Mouse (Mus musculus) neural tube, embryonic 15.5 days (tissue): Measurements from ENCODE around the gene Zkscan4. TPM values are rescaled to one million over a fixed set of nuclear protein-coding genes. Genes with fewer than 3 reads are reported as not detected.
"Not testable (repeated sequence)": the region's sequence is repeated elsewhere in the genome, so short reads cannot be mapped to it uniquely, and the experiment has no call there.

Source experiments
- ATAC-seq: fragments of 200-750 bp; cut with Nextera tagmentation; 2 replicates; pipeline ENCODE4 v1.8.0; 2017; ENCODE audit warnings: mild to moderate bottlenecking, moderate TSS enrichment, moderate library complexity; ENCODE audit not compliant: low FRiP score
- H3K27ac ChIP-seq: fragments of 300-500 bp; sonication (generic); replicated peaks from 2 replicates; pipeline ENCODE4 v1.5.1; 2015; ENCODE audit warnings: mild to moderate bottlenecking, inconsistent platforms
- H3K27me3 ChIP-seq: fragments of 300-500 bp; sonication (generic); replicated peaks from 2 replicates; pipeline ENCODE4 v1.6.1; 2015; ENCODE audit warnings: inconsistent platforms
- H3K36me3 ChIP-seq: fragments of 300-500 bp; sonication (generic); 2 replicates; pipeline ENCODE4 v1.6.1; 2015; ENCODE audit warnings: inconsistent platforms
- H3K4me1 ChIP-seq: fragments of 300-500 bp; sonication (generic); 2 replicates; pipeline ENCODE4 v1.6.1; 2015; ENCODE audit warnings: inconsistent platforms
- H3K4me2 ChIP-seq: fragments of 300-500 bp; sonication (generic); 2 replicates; pipeline ENCODE4 v1.6.1; 2015; ENCODE audit warnings: inconsistent platforms, mild to moderate bottlenecking, moderate library complexity
- H3K4me3 ChIP-seq: fragments of 300-500 bp; sonication (generic); replicated peaks from 2 replicates; pipeline ENCODE4 v1.5.1; 2015; ENCODE audit warnings: mild to moderate bottlenecking, inconsistent platforms
- H3K9ac ChIP-seq: fragments of 300-500 bp; sonication (generic); replicated peaks from 2 replicates; pipeline ENCODE4 v1.6.1; 2015; ENCODE audit warnings: mild to moderate bottlenecking, inconsistent platforms
- H3K9me3 ChIP-seq: fragments of 300-500 bp; sonication (generic); replicated peaks from 2 replicates; pipeline ENCODE4 v1.6.1; 2016; ENCODE audit warnings: inconsistent platforms
- WGBS: fragments of 180-500 bp; shearing (Covaris S2); methylation state at CpG from one replicate; pipeline ENCODE4 v1.1.7; 2015; ENCODE audit warnings: mixed read lengths; 5-methylcytosine and 5-hydroxymethylcytosine counted together
- polyA plus RNA-seq: library from polyadenylated mRNA; unstranded; fragments of >200 nt; fragmentation: Nextera tagmentation; extraction: Ambion mirVana; gene quantifications from 2 replicates; pipeline ENCODE4 v1.2.1, GENCODE M21; 2015

Gene Zkscan4
- polyA plus RNA-seq: 8.7 and 10.0 TPM in 2 replicates

DNA sequence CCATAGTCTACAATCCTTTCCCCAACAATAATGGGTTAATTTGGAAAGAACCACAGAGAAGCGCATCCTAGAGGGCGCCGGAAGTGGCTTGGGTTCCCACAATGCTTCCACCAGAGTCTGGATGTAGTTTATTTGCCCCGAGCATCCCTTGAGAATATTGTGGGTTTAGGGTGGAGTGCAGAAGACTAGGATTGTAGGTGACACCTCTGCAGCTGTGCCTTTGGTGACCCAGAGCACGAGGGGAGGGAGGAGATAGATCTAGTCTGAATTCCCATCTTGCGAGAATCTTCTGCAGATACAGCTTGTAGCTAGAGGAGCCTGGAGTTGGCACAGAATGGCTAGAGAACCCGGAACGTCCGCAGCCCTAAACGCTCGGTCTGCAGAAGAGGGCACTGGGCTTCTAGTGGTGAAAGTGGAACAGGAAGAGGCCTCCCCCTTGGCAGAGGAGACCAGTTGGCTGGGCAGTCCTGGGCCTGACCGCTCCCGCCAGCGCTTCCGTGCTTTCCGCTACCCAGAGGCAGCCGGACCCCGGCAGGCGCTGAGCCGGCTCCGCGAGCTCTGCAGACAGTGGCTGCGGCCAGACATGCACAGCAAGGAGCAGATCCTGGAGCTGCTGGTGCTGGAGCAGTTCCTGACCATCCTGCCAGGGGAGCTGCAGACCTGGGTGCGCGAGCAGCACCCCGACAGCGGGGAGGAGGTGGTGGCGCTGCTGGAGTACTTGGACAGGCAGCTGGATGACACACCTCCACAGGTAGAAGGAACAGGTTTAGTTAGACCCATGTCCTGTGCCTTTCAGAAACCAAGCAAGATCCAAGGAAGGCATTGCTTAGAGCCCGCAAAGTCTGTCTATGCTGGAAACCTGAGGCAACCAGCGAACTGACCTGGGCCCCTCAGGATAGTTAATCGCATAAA, at the start of gene Zkscan4, which contains the start of gene Gm10065:
TSS of gene Zkscan4 (plus strand) at position 149 of the 912 bp plus-strand sequence.
TSS of gene Gm10065 (minus strand) at position 683 of the 912 bp plus-strand sequence.
- not testable (repeated sequence) for H3K27me3 ChIP-seq, H3K9me3 ChIP-seq, H3K36me3 ChIP-seq
- ATAC-seq: peak; percentile 95
- Histone ChIP-seq H3K9ac (peak within 1 kb of the TSS; percentile 67), H3K27ac (peak within 1 kb of the TSS; percentile 82), H3K4me1 (peaks cover 18% of the 10 kb centered on the region), H3K4me2 (peak within 1 kb of the TSS; percentile 64), H3K4me3 (peak within 1 kb of the TSS; percentile 55)
- WGBS: 3% methylated on average over 30 of the region's 31 CpGs

DNA sequence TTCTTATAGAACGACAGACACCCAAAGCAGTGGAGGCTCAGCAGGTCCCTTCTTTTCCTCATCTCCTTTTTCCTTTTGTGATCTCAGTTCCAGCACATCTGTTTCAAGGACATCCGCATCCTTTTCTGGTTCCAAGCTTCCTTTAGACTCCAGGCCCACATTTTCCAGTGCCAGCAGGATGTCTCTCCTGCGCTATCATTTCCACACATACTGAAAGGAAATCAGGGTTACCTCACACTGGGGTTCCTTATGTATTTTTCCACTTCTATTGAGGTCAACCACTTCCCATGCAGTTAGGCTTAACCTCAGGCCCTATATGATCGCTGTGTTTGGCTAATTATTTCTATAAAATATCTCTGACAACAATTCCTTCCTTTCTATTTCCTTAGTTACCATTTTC, 43.2 kb upstream of the Zkscan4 start:
- Histone ChIP-seq H3K9ac (no peak overlapping the region), H3K4me1 (peaks cover 8% of the 10 kb centered on the region), H3K4me2 (no peak overlapping the region), H3K4me3 (no peak overlapping the region), H3K36me3 (no peaks in the 10 kb centered on the region), H3K27me3 (no peaks in the 10 kb centered on the region), H3K27ac (no peak overlapping the region), H3K9me3 (no peaks in the 10 kb centered on the region)
- no peak for ATAC-seq
- WGBS: 90% methylated on average over 4 of the region's 4 CpGs

DNA sequence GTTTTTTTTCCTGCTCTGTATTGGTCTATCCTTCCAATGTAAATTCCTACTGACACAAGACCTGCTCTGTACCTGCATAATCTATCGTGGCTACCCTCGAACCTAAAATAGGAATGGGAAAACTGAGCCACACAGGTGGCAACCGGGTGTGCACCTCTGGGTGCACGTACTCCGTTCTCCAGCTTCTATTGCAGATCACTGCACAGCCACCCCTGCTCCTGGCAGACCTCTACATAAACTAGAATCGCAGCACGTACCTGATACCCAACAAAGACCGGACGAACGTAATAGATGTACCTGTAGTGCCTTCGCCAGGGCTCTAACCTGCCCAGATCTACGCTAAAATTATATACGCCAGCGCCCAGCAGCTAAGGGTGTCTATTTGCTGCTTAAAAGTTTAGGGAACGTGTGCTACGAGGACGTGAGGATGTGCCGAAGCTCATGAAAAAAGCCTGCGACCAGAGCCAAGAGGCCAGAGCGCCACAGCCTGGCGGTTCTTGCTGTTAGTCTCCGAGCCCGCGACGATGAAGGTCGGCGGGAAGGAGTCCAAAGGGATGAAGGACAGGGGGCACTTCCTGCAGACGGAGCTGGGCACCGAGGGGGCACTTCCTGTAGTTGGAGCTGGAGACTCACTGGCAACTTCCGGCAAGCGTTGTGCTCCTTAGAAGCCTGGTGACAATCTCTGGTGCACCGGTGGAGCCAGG, 38.1 kb upstream of the Zkscan4 start, which contains the start of gene Pgbd1:
TSS of gene Pgbd1 (minus strand) at position 556 of the 704 bp plus-strand sequence.
- peaks cover 31% of the 10 kb centered on the region for H3K36me3 ChIP-seq
- no peaks in the 10 kb centered on the region for H3K9me3 ChIP-seq
- no peaks in the 10 kb centered on the region for H3K27me3 ChIP-seq
- H3K4me3 ChIP-seq: peak within 1 kb of the TSS; percentile 62
- H3K4me2 ChIP-seq: peak within 1 kb of the TSS; percentile 78
- H3K9ac ChIP-seq: peak within 1 kb of the TSS; percentile 66
- peak within 1 kb of the TSS; percentile 83 for H3K27ac ChIP-seq
- H3K4me1 ChIP-seq: peaks cover 15% of the 10 kb centered on the region
- under 1% methylated on average over 32 of the region's 32 CpGs for WGBS
- peak; percentile 98 for ATAC-seq

DNA sequence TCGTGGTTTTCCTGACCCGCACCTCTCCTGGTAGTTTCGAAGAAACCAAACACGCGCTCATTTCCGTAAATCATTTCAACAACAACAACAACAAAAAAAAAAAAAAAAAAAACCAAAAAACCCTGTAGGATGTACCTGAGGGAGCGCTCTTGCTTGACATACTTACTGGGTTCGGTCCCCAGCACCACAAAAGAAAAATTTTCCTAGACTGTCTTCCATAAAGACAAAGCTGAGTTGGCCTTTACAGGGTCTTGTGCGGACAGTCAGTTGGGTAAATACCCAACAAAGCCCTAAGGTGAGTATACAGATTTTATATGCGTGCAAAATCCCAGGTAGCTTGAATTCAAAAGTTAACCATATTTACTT, 37.5 kb upstream of the Zkscan4 start:
- H3K9me3 ChIP-seq: no peaks in the 10 kb centered on the region
- H3K9ac ChIP-seq: peak overlapping the region; percentile 66
- H3K27ac ChIP-seq: peak overlapping the region; percentile 83
- H3K36me3 ChIP-seq: peaks cover 36% of the 10 kb centered on the region
- no peaks in the 10 kb centered on the region for H3K27me3 ChIP-seq
- H3K4me3 ChIP-seq: peak overlapping the region; percentile 62
- peaks cover 15% of the 10 kb centered on the region for H3K4me1 ChIP-seq
- H3K4me2 ChIP-seq: peak overlapping the region; percentile 78
- 16% methylated on average over 10 of the region's 10 CpGs for WGBS
- peak; percentile 36; the same call in 1 of the 2 replicates for ATAC-seq

DNA sequence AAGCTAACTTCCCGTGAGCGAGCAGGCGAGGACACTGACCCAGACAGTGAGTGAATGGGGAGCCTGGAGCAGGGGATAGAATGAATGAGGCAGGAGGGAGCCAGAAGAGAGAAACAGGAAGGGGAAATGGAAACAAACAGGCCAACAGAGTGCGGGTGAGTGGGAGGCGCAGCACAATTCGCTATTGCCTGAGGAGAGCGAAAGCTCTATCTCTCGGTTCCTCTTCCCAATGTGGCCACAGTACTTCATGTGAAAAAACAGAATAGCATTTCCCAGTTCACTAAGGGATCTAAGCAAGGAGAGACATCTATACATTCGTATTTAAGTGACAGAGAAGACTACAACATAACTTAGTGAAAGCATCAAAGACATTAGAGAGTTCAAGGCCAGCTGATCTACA, 31.9 kb upstream of the Zkscan4 start:
- Histone ChIP-seq H3K9ac (no peak overlapping the region), H3K36me3 (peaks cover 60% of the 10 kb centered on the region), H3K4me1 (peaks cover 8% of the 10 kb centered on the region), H3K4me3 (no peak overlapping the region), H3K9me3 (no peaks in the 10 kb centered on the region), H3K27ac (no peak overlapping the region), H3K27me3 (no peaks in the 10 kb centered on the region), H3K4me2 (no peak overlapping the region)
- 90% methylated on average over 9 of the region's 9 CpGs for WGBS
- ATAC-seq: no peak

DNA sequence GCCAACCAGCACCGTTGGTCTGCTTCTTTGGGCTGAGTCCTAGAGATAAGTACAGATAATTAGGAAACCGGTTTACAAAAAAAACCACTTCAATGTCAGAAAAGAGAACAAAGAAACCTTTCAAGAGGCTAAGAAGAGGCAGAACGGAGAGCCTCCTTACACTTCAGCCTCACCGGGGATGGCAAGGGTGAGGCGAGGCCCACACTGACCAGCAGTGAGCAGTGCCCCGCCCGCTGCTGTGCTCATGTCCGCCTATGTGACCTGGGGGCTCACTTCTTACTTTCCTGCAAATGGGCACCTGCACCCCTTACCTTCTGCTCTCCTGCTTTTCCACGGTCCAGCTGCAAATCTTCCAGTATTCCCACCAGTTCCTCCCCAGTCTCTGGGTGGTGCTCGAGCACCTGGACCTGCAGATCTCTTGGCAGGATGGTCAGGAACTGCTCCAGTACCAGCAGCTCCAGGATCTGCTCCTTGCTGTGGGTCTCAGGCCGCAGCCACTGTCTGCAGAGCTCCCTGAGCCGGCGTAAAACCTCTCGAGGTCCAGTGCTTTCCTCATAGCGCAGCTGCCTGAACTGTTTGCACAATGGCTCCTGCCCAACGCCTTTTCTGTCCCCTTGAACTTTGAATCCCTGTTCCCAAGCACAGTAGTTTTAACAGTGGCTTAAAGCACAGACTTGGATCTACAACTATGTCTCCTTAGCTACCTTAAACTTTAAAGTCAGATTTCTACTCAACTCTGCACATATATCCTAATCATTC, 30.7 kb upstream of the Zkscan4 start:
- H3K4me2 ChIP-seq: no peak overlapping the region
- peaks cover 20% of the 10 kb centered on the region for H3K4me1 ChIP-seq
- 84% methylated on average over 16 of the region's 16 CpGs for WGBS
- peaks cover 55% of the 10 kb centered on the region for H3K36me3 ChIP-seq
- no peaks in the 10 kb centered on the region for H3K9me3 ChIP-seq
- H3K4me3 ChIP-seq: no peak overlapping the region
- H3K27ac ChIP-seq: no peak overlapping the region
- no peak overlapping the region for H3K9ac ChIP-seq
- no peak for ATAC-seq
- no peaks in the 10 kb centered on the region for H3K27me3 ChIP-seq

DNA sequence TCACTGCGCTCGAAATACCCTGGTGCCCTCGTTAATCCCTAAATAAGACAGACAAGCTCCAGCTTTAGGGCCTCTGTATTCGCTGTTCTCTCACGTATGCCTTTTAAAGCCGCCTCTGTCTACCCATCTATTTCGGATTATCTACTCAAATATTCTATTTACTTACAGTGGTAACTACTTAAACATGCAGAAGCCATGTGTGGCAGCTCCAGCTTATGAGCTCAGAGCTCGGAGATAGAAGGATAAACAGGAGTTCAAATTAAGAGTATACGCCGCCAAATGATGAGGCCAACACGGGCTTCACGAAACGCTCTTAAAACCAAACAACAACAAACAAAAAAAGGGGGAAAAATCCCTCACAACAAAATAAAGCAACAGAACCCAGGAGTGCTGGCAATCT, 25.7 kb upstream of the Zkscan4 start:
- H3K9me3 ChIP-seq: no peaks in the 10 kb centered on the region
- peak overlapping the region; percentile 68 for H3K4me2 ChIP-seq
- peaks cover 8% of the 10 kb centered on the region; the same call in 1 of the 2 replicates for H3K27me3 ChIP-seq
- peak; percentile 43; the same call in 1 of the 2 replicates for ATAC-seq
- H3K27ac ChIP-seq: peak overlapping the region; percentile 81
- 4% methylated on average over 13 of the region's 13 CpGs for WGBS
- H3K4me3 ChIP-seq: peak overlapping the region; percentile 83
- peak overlapping the region; percentile 71 for H3K9ac ChIP-seq
- H3K36me3 ChIP-seq: peaks cover 8% of the 10 kb centered on the region; the same call in 1 of the 2 replicates
- peaks cover 22% of the 10 kb centered on the region for H3K4me1 ChIP-seq

DNA sequence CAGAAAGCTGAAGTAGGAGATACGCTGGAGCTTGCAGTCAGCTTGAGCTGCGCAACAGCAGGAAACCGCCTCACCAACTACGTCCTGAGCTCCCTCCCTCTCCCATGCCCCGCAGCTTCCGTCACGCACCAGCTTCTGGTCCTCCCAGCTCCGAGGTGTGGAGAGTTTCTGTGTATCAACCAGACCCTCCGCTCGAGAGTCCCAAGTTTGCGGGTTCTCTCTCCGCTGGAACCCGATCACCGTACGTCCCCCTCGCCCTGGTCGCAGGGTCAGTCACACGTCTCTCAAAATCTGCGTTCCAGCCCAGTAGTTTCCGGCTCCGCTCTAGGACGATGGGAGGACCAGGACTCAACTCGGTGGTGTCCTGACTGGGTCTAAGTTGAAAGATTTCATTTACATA, 25.3 kb upstream of the Zkscan4 start, which contains the start of gene Zscan26:
TSS of gene Zscan26 (minus strand) at position 282 of the 400 bp plus-strand sequence.
- peak within 1 kb of the TSS; percentile 83 for H3K4me3 ChIP-seq
- H3K27ac ChIP-seq: peak within 1 kb of the TSS; percentile 81
- peaks cover 22% of the 10 kb centered on the region for H3K4me1 ChIP-seq
- peak; percentile 95 for ATAC-seq
- peaks cover 8% of the 10 kb centered on the region; the same call in 1 of the 2 replicates for H3K27me3 ChIP-seq
- H3K4me2 ChIP-seq: peak within 1 kb of the TSS; percentile 68
- peaks cover 4% of the 10 kb centered on the region; the same call in 1 of the 2 replicates for H3K36me3 ChIP-seq
- H3K9ac ChIP-seq: peak within 1 kb of the TSS; percentile 71
- H3K9me3 ChIP-seq: no peaks in the 10 kb centered on the region
- WGBS: under 1% methylated on average over 23 of the region's 23 CpGs

DNA sequence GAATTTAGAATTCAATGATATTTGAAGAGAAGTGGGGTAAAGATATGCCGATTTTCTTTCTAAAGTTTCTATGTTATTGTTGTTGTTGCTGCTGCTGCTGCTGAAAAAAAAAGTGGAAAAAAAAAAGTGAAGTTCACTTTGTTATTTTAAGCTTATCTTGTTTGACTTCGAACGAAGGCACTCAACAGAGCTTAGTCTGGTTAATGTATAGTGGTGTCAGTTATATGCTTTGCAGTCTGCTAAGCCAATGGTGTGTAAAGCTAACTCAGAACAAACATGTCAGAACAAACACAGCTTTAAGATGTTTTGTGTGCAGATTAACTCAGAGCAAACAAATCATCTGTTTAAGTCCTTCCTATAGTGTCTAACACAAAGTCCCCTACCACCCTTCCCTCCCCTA, 24.6 kb upstream of the Zkscan4 start:
- 90% methylated on average over 3 of the region's 3 CpGs for WGBS
- no peak overlapping the region for H3K4me3 ChIP-seq
- H3K4me2 ChIP-seq: peak overlapping the region; percentile 68
- no peak for ATAC-seq
- peaks cover 8% of the 10 kb centered on the region; the same call in 1 of the 2 replicates for H3K27me3 ChIP-seq
- H3K36me3 ChIP-seq: peaks cover 4% of the 10 kb centered on the region; the same call in 1 of the 2 replicates
- peaks cover 22% of the 10 kb centered on the region for H3K4me1 ChIP-seq
- H3K9ac ChIP-seq: no peak overlapping the region
- H3K27ac ChIP-seq: no peak overlapping the region
- no peaks in the 10 kb centered on the region for H3K9me3 ChIP-seq

DNA sequence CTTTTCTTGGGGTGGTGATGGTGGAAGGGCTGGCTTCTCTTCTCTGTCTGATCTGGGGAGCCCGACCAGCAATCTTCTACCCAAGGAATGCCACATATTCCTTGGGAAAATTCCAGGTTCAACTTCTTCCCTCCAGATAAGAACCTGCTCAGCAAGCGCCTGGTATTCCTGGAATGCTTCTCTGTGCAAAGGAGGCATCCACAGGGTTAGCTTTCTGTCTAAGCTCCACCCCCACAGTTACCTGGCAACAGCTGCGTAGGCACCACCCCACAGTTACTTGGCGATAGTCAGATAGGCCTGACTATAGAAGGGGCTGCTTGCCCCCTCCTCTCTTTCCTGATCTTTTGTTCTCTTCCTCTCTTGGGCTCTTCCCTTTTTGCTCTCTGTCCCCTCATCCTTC, 22.4 kb upstream of the Zkscan4 start:
- no peaks in the 10 kb centered on the region for H3K9me3 ChIP-seq
- H3K4me3 ChIP-seq: no peak overlapping the region
- H3K4me1 ChIP-seq: peaks cover 18% of the 10 kb centered on the region
- H3K9ac ChIP-seq: no peak overlapping the region
- H3K27ac ChIP-seq: no peak overlapping the region
- no peak for ATAC-seq
- no peak overlapping the region for H3K4me2 ChIP-seq
- 0 out of 2 replicates have a peak, but pooled peaks cover under 1% of the 10 kb centered on the region for H3K36me3 ChIP-seq
- 18% methylated on average over 4 of the region's 4 CpGs for WGBS
- H3K27me3 ChIP-seq: peaks cover 8% of the 10 kb centered on the region; the same call in 1 of the 2 replicates

DNA sequence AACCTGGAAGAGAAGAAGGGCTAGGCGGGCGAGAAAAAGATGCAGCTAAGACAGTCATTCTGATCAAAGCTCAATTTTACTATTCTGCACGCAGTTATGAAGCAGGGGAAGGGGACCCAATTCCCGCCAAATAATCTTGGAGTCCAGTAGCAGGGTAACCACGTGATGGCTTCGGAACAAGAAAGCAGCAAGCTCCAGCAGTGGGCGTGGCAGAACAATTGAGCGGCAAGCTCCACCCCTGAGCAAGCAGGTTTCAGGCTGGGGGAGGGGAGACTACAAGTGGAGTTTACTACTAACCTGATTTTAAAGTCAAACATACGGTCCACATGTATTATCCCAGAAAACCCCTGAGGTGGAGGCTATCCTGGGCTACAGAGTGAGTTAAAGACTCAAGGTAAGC, 16.2 kb upstream of the Zkscan4 start:
- not testable (repeated sequence) for H3K4me3 ChIP-seq, ATAC-seq, H3K9ac ChIP-seq, H3K36me3 ChIP-seq, H3K9me3 ChIP-seq, H3K4me2 ChIP-seq, H3K27me3 ChIP-seq, H3K4me1 ChIP-seq, H3K27ac ChIP-seq
- 50% methylated on average over 9 of the region's 9 CpGs for WGBS
